Mouse (Mus musculus) adrenal gland, adult 8-10 months (tissue): Measurements from ENCODE around the gene Patj. TPM values are rescaled to one million over a fixed set of nuclear protein-coding genes. Genes with fewer than 3 reads are reported as not detected.

Experiments
- DNase-seq: peaks from one replicate; pipeline ENCODE4 v3.0.0; 2022
- microRNA-seq, 2 experiments: library from miRNA; unstranded; fragments of <30 nt; microRNA quantifications; one replicate each; pipeline ENCODE4 v1.2.0; 2022
- total RNA-seq, 4 experiments: library from RNA; stranded (reverse); gene quantifications; 2 replicates each; pipeline ENCODE4 v1.2.4; 2022

Gene Patj
- total RNA-seq, 4 experiments from 2014 or later: 3.6 to 10.3 (median 6.5) TPM

- DNase-seq: no peak
Observed at GRCm38 (mm10) chr4:98728716-98729115, 333.1 kb downstream of the Patj start.

- DNase-seq: no peak
Observed at GRCm38 (mm10) chr4:98733660-98734059, 338.1 kb downstream of the Patj start.

- DNase-seq: no peak
Observed at GRCm38 (mm10) chr4:98739753-98740152, 344.2 kb downstream of the Patj start.

GRCm38 (mm10) chr4:98743209-98743905 lies 347.8 kb downstream of the Patj start:
- DNase-seq: no peak

GRCm38 (mm10) chr4:98743906-98744210 lies 348.3 kb downstream of the Patj start:
- DNase-seq: no peak

GRCm38 (mm10) chr4:98754456-98754855 lies 358.9 kb downstream of the Patj start:
- no peak for DNase-seq

GRCm38 (mm10) chr4:98756141-98756540 lies 360.6 kb downstream of the Patj start:
- no peak for DNase-seq

- DNase-seq: no peak
Observed at GRCm38 (mm10) chr4:98758012-98758821, 362.6 kb downstream of the Patj start.

GRCm38 (mm10) chr4:98758872-98759518 lies 363.4 kb downstream of the Patj start:
- DNase-seq: no peak

- no peak for DNase-seq
Observed at GRCm38 (mm10) chr4:98767134-98768133, 371.8 kb downstream of the Patj start.

Small RNA genes lying within 50 kb of the gene (microRNA-seq; reads per million reads assigned to microRNA genes)
- gene Gm22625 (0 reads per million in 2 experiments), gene Gm26154 (0 reads per million in 2 experiments)

Other genes starting within 250 kb of the Patj start
- 10 to 100 TPM; 41.1 to 44.4 (median 42.7) TPM for gene Tm2d1, start 12.5 kb upstream of the Patj start, total RNA-seq